Mouse (Mus musculus): ENCODE measurements around the gene Ppp1r17. TPM values are rescaled to one million over a fixed set of nuclear protein-coding genes. Genes with fewer than 3 reads are reported as not detected.

The Ppp1r17 gene
- total and polyA plus RNA-seq, 3 experiments, result not detected

GRCm38 (mm10) chr6:56063736-56064135 lies 46.4 kb downstream of the Ppp1r17 start:
- in situ Hi-C loops (cut with MboI; ENCODE audit: low pct_ligation_motif_present, low pct_unique_long_range_greater_than_20kb, low sequenced_read_pairs), result loop anchor here (25.0 kb wide), 2 partner anchors 424 to 549 kb away; no protein-coding TSS in a partner anchor
- no peaks in the 10 kb centered on the region for H3K79me2 ChIP-seq (replicated peaks; ENCODE audit: control insufficient read depth, extremely low read depth, insufficient read depth, poor library complexity, severe bottlenecking)

GRCm38 (mm10) chr6:56066632-56067282 lies 49.5 kb downstream of the Ppp1r17 start:
- TF ChIP-seq MYC (IDR thresholded peaks at IDR 0.05; ENCODE audit: low read depth, low read length) (no peak), JUND (conservative IDR thresholded peaks at IDR 0.05; ENCODE audit: low read depth, low read length) (peak; percentile 82), CTCF (conservative IDR thresholded peaks at IDR 0.05 in 1 of 2, IDR thresholded peaks at IDR 0.05 in 1 of 2; ENCODE audit: low read depth in 2 of 2, low read length in 2 of 2) (peak; percentile 21 to 86; a peak in 2 of 4 replicates), MAFK (IDR thresholded peaks at IDR 0.05; ENCODE audit: insufficient replicate concordance, low read length) (no peak), ZC3H11A (IDR thresholded peaks at IDR 0.05; ENCODE audit: low read depth, low read length) (peak; percentile 73), ZMIZ1 (IDR thresholded peaks at IDR 0.05; ENCODE audit: low read depth, low read length) (no peak), MAX (IDR thresholded peaks at IDR 0.05; ENCODE audit: low read length) (no peak), EP300 (IDR thresholded peaks at IDR 0.05; ENCODE audit: low read length) (no peak), CHD1 (IDR thresholded peaks at IDR 0.05; ENCODE audit: low read depth, low read length) (no peak), RAD21 (IDR thresholded peaks at IDR 0.05; ENCODE audit: low read depth, low read length) (peak; percentile 82), SMC3 (IDR thresholded peaks at IDR 0.05; ENCODE audit: low read depth, low read length) (peak; percentile 89), KAT2A (IDR thresholded peaks at IDR 0.05; ENCODE audit: insufficient replicate concordance, low read length) (no peak), POLR2AphosphoS2 (IDR thresholded peaks at IDR 0.05; ENCODE audit: low read depth, low read length) (no peak)

More at GRCm38 (mm10) chr6:56063736-56064135, 46.4 kb downstream of the Ppp1r17 start:
- Histone ChIP-seq H3K27me3 (replicated peaks) (no peaks in the 10 kb centered on the region), H3K4me2 (ENCODE audit: insufficient read depth, low read depth, poor library complexity, severe bottlenecking) (no peak overlapping the region), H3K4me1 (ENCODE audit: control insufficient read depth in 1 of 2, insufficient read depth in 2 of 2) (no peaks in the 10 kb centered on the region), H3K9me3 (replicated peaks; ENCODE audit: low read length) (no peaks in the 10 kb centered on the region), H3K27ac (ENCODE audit: insufficient read depth, low read depth) (no peak overlapping the region), H3K36me3 (replicated peaks in 1 of 2; ENCODE audit: control insufficient read depth in 1 of 2, insufficient read depth in 1 of 2, low read length in 1 of 2) (no peaks in the 10 kb centered on the region), H3K9ac (ENCODE audit: insufficient read depth, low read depth) (no peak overlapping the region), H3K4me3 (replicated peaks in 1 of 3; ENCODE audit: low read depth in 2 of 3, low read length in 2 of 3, poor library complexity in 1 of 3) (no peak overlapping the region)
- TF ChIP-seq PAX5 (IDR thresholded peaks at IDR 0.05; ENCODE audit: low read length) (no peak), KAT2A (IDR thresholded peaks at IDR 0.05; ENCODE audit: insufficient replicate concordance, low read length) (no peak), HCFC1 (IDR thresholded peaks at IDR 0.05; ENCODE audit: low read depth, low read length) (no peak), MYC (IDR thresholded peaks at IDR 0.05; ENCODE audit: low read depth, low read length) (no peak), ZC3H11A (IDR thresholded peaks at IDR 0.05; ENCODE audit: low read depth, low read length) (no peak), JUN (IDR thresholded peaks at IDR 0.05; ENCODE audit: insufficient read depth, low read depth, low read length) (no peak), E2F4 (IDR thresholded peaks at IDR 0.05; ENCODE audit: insufficient replicate concordance, low read depth, low read length) (no peak), UBTF (IDR thresholded peaks at IDR 0.05; ENCODE audit: low read depth, low read length) (no peak), USF2 (conservative IDR thresholded peaks at IDR 0.05; ENCODE audit: low read depth, low read length) (no peak), MEF2A (IDR thresholded peaks at IDR 0.05; ENCODE audit: borderline replicate concordance, low read depth, low read length) (no peak), MAFK (IDR thresholded peaks at IDR 0.05; ENCODE audit: insufficient replicate concordance, low read length) (no peak), JUND (conservative IDR thresholded peaks at IDR 0.05; ENCODE audit: low read depth, low read length) (no peak), RAD21 (IDR thresholded peaks at IDR 0.05; ENCODE audit: low read depth, low read length) (no peak), TCF12 (IDR thresholded peaks at IDR 0.05; ENCODE audit: low read depth, low read length) (no peak), ZKSCAN1 (IDR thresholded peaks at IDR 0.05; ENCODE audit: borderline replicate concordance, low read depth, low read length) (no peak), ZMIZ1 (IDR thresholded peaks at IDR 0.05; ENCODE audit: low read depth, low read length) (no peak), CTCF (conservative IDR thresholded peaks at IDR 0.05 in 1 of 2, IDR thresholded peaks at IDR 0.05 in 1 of 2; ENCODE audit: low read depth in 2 of 2, low read length in 2 of 2) (no peak)
- dilution Hi-C loops (cut with MboI; ENCODE audit: extremely low pct_ligation_motif_present, extremely low pct_unique_long_range_greater_than_20kb, low sequenced_read_pairs), result no loop called here
- DNase-seq (ENCODE audit: extremely low read depth), result no peak

More at GRCm38 (mm10) chr6:56066632-56067282, 49.5 kb downstream of the Ppp1r17 start:
- in situ Hi-C loops (cut with MboI; ENCODE audit: low pct_ligation_motif_present, low pct_unique_long_range_greater_than_20kb, low sequenced_read_pairs), result loop anchor here (25.0 kb wide), 2 partner anchors 421 to 546 kb away; no protein-coding TSS in a partner anchor
- Histone ChIP-seq H3K9me3 (replicated peaks; ENCODE audit: low read length) (no peaks in the 10 kb centered on the region), H3K9ac (ENCODE audit: insufficient read depth, low read depth) (no peak overlapping the region), H3K4me1 (ENCODE audit: control insufficient read depth in 1 of 2, insufficient read depth in 2 of 2) (no peaks in the 10 kb centered on the region), H3K4me2 (ENCODE audit: insufficient read depth, low read depth, poor library complexity, severe bottlenecking) (no peak overlapping the region), H3K4me3 (replicated peaks in 1 of 3; ENCODE audit: low read depth in 2 of 3, low read length in 2 of 3, poor library complexity in 1 of 3) (no peak overlapping the region), H3K79me2 (replicated peaks; ENCODE audit: control insufficient read depth, extremely low read depth, insufficient read depth, poor library complexity, severe bottlenecking) (no peaks in the 10 kb centered on the region), H3K27ac (ENCODE audit: insufficient read depth, low read depth) (no peak overlapping the region), H3K27me3 (replicated peaks) (no peaks in the 10 kb centered on the region), H3K36me3 (replicated peaks in 1 of 2; ENCODE audit: control insufficient read depth in 1 of 2, insufficient read depth in 1 of 2, low read length in 1 of 2) (no peaks in the 10 kb centered on the region)
- peak; percentile 61 for DNase-seq (ENCODE audit: extremely low read depth)
- dilution Hi-C loops (cut with MboI; ENCODE audit: extremely low pct_ligation_motif_present, extremely low pct_unique_long_range_greater_than_20kb, low sequenced_read_pairs), result no loop called here
